Mouse (Mus musculus) thymus, adult 18-20 months (tissue): Measurements from ENCODE around the gene Gm2696.
"Not testable (repeated sequence)": the region's sequence is repeated elsewhere in the genome, so short reads cannot be mapped to it uniquely, and the experiment has no call there.

ENCODE experiments used
- DNase-seq, 2 experiments: peaks; one replicate each; pipeline ENCODE4 v3.0.0; 2022; ENCODE audit warnings: mixed read lengths in 2 of 2

The Gm2696 gene

GRCm38 (mm10) chr10:77814382-77814781 is at the start of gene Gm2696:
Gm2696 (plus strand) TSS chr10:77814682.
- DNase-seq = no peak

GRCm38 (mm10) chr10:77769727-77770126 is 44.8 kb upstream of the Gm2696 start:
- no peak for DNase-seq

- DNase-seq = not testable (repeated sequence)
Observed at GRCm38 (mm10) chr10:77771225-77771624, 43.3 kb upstream of the Gm2696 start, which contains the start of gene Gm3238. Gm3238 (minus strand) TSS chr10:77771325.

- not testable (repeated sequence) for DNase-seq
Observed at GRCm38 (mm10) chr10:77772142-77772541, 42.3 kb upstream of the Gm2696 start.

GRCm38 (mm10) chr10:77776844-77777243 is 37.6 kb upstream of the Gm2696 start, which contains the start of gene Gm7138:
Gm7138 (minus strand) TSS chr10:77776944.
- not testable (repeated sequence) for DNase-seq

- not testable (repeated sequence) for DNase-seq
Observed at GRCm38 (mm10) chr10:77782442-77782841, 32.0 kb upstream of the Gm2696 start, which contains the start of gene Gm3250. Gm3250 (minus strand) TSS chr10:77782542.

GRCm38 (mm10) chr10:77783396-77783795 is 31.1 kb upstream of the Gm2696 start:
- DNase-seq = not testable (repeated sequence)

GRCm38 (mm10) chr10:77787876-77788275 is 26.6 kb upstream of the Gm2696 start, which contains the start of gene Gm7137:
Gm7137 (minus strand) TSS chr10:77788200.
- not testable (repeated sequence) for DNase-seq

- DNase-seq = no peak
Observed at GRCm38 (mm10) chr10:77788621-77789020, 25.9 kb upstream of the Gm2696 start.

GRCm38 (mm10) chr10:77794976-77795375 is 19.5 kb upstream of the Gm2696 start, which contains the start of gene Gm9639:
Gm9639 (minus strand) TSS chr10:77795076.
- DNase-seq = no peak

- DNase-seq = no peak
Observed at GRCm38 (mm10) chr10:77797677-77798076, 16.8 kb upstream of the Gm2696 start.

GRCm38 (mm10) chr10:77798164-77798920 is 16.1 kb upstream of the Gm2696 start:
- DNase-seq = not testable (repeated sequence)

- DNase-seq = no peak
Observed at GRCm38 (mm10) chr10:77798921-77799508, 15.5 kb upstream of the Gm2696 start, which contains the start of gene Gm19668. Gm19668 (minus strand) TSS chr10:77799133.

- DNase-seq = no peak
Observed at GRCm38 (mm10) chr10:77804095-77804494, 10.4 kb upstream of the Gm2696 start.

GRCm38 (mm10) chr10:77811743-77812142 is 2.7 kb upstream of the Gm2696 start, which contains the start of gene Gm9507:
Gm9507 (minus strand) TSS chr10:77811843.
- DNase-seq = no peak

- DNase-seq = no peak
Observed at GRCm38 (mm10) chr10:77815514-77815913, 1.0 kb downstream of the Gm2696 start.

GRCm38 (mm10) chr10:77818523-77818922 is 4.0 kb downstream of the Gm2696 start:
- DNase-seq = no peak

GRCm38 (mm10) chr10:77819203-77819602 is 4.7 kb downstream of the Gm2696 start:
- no peak for DNase-seq

GRCm38 (mm10) chr10:77826951-77827350 is 12.5 kb downstream of the Gm2696 start, which contains the start of gene Krtap10-4:
Krtap10-4 (minus strand) TSS chr10:77827095.
- no peak for DNase-seq

- DNase-seq = no peak
Observed at GRCm38 (mm10) chr10:77835647-77836046, 21.2 kb downstream of the Gm2696 start, which contains the start of gene Krtap10-10. Krtap10-10 (plus strand) TSS chr10:77835947.

- no peak for DNase-seq
Observed at GRCm38 (mm10) chr10:77839006-77839405, 24.5 kb downstream of the Gm2696 start.

GRCm38 (mm10) chr10:77846503-77846902 is 32.0 kb downstream of the Gm2696 start, which contains the start of gene Gm36176:
Gm36176 (plus strand) TSS chr10:77846803.
- DNase-seq = no peak

GRCm38 (mm10) chr10:77846961-77847360 is 32.5 kb downstream of the Gm2696 start:
- DNase-seq = no peak
